In the genomic region with DNA sequence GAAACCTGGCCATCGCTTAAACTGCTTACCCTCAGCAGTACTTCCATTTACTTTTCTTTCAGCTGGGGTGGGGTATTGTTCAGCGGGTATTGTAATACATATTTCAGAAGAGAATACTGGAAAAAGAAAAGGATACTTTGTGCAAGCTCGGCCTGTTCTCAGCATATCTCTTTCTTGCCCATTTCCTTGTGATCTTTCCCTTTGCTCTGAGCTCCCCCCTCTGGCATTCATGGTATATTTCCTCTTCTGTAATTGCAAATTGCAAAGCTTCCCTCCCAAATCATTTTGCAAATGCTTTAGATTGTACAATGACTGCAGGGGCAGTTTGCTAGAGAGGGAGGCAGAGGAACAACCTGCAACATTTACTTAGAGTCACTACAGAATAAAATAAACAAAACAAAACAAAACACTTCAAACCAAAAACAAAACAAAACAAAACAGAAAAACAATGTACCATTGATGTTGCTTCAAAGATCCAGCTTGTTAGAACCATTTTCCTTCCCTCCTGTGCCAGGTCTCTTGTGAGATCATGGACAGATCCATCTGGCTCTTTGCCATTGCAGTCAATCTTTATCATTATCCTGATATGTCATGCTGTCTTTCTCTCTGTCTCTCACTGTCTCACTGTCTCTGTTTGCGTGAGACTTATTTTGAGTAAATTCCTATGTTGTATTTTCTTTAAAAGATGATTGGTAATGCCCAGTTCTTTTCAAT, we compare ENCODE assay signal across 12 mouse cellular contexts.
DNase-seq lines count a peak whose midpoint lies in the region; ATAC-seq and TF ChIP-seq lines count a peak whose summit lies in the region.
"Had no signal": no experiment of that assay in that cellular context is flagged by ENCODE, and none has a peak within 500 bp of the region (broad histone marks: within the 10 kb centered on the region; RNA-seq: fewer than 3 reads in every experiment).

No protein-coding gene starts in this region.

- H3K79me2 ChIP-seq in MEL (ENCODE audit: control insufficient read depth, insufficient read depth, low read length, poor library complexity) = no peaks in the 10 kb centered on the region

- no peak for ATAC-seq in hindbrain, embryonic 15.5 days (ENCODE audit: low FRiP score, low read depth)

- 0 out of 2 replicates have a peak, but pooled peaks cover 3% of the 10 kb centered on the region for H3K4me1 ChIP-seq in cerebellum, adult 2 months (ENCODE audit: control insufficient read depth, insufficient read depth, low read length)
- no peaks in the 10 kb centered on the region for H3K4me1 ChIP-seq in MEL (ENCODE audit: control insufficient read depth in 1 of 2, insufficient read depth in 2 of 2, low read length in 2 of 2)
- H3K4me1 ChIP-seq in hindbrain, embryonic 15.5 days (replicated peaks) = peaks cover 13% of the 10 kb centered on the region

- TF ChIP-seq CTCF in cerebellum, adult 2 months (IDR thresholded peaks at IDR 0.05; ENCODE audit: borderline replicate concordance, insufficient read depth, low read depth, low read length) = peak; percentile 49; the same call in 1 of the 2 replicates
- TF ChIP-seq CTCF in MEL (IDR thresholded peaks at IDR 0.05 in 2 of 3, conservative IDR thresholded peaks at IDR 0.05 in 1 of 3; ENCODE audit: control insufficient read depth in 1 of 3, insufficient read depth in 1 of 3, low read depth in 2 of 3, low read length in 3 of 3, poor library complexity in 1 of 3, severe bottlenecking in 1 of 3) = peak in 1 of 3 experiments; percentile 36; a peak in 2 of 6 replicates

- no peak for TF ChIP-seq EP300 in MEL (IDR thresholded peaks at IDR 0.05; ENCODE audit: low read depth in 1 of 2, low read length in 2 of 2)

- no peaks in the 10 kb centered on the region for H3K9me3 ChIP-seq in MEL (replicated peaks; ENCODE audit: insufficient read depth, low read length)
- H3K9me3 ChIP-seq in hindbrain, embryonic 15.5 days = no peaks in the 10 kb centered on the region
- H3K9me3 ChIP-seq: embryonic facial prominence, embryonic 13.5 days had no signal

- no peak overlapping the region for H3K4me2 ChIP-seq in hindbrain, embryonic 15.5 days
- H3K4me2 ChIP-seq: embryonic facial prominence, embryonic 13.5 days had no signal

- H3K9ac ChIP-seq in MEL (ENCODE audit: control insufficient read depth, low read depth, low read length, poor library complexity, severe bottlenecking) = no peak overlapping the region
- H3K9ac ChIP-seq in hindbrain, embryonic 15.5 days = no peak overlapping the region
- H3K9ac ChIP-seq: embryonic facial prominence, embryonic 13.5 days had no signal

- peak; percentile 47 for TF ChIP-seq RAD21 in MEL (IDR thresholded peaks at IDR 0.05; ENCODE audit: low read depth, low read length)

- no peaks in the 10 kb centered on the region for H3K27me3 ChIP-seq in cerebellum, adult 2 months (ENCODE audit: control insufficient read depth, insufficient read depth, low read length)
- no peaks in the 10 kb centered on the region for H3K27me3 ChIP-seq in MEL (ENCODE audit: control insufficient read depth in 1 of 2, insufficient read depth in 2 of 2, low read length in 2 of 2)
- H3K27me3 ChIP-seq in hindbrain, embryonic 15.5 days = no peaks in the 10 kb centered on the region
- H3K27me3 ChIP-seq: embryonic facial prominence, embryonic 13.5 days had no signal

- 69% methylated on average over 4 of the region's 4 CpGs for WGBS in cerebellum, adult 2 months
- WGBS in hindbrain, embryonic 15.5 days = 56% methylated on average over 4 of the region's 4 CpGs

- H3K27ac ChIP-seq in cerebellum, adult 2 months (ENCODE audit: insufficient read depth, low read length) = no peak overlapping the region
- H3K27ac ChIP-seq in MEL (ENCODE audit: control insufficient read depth, low read depth, low read length) = no peak overlapping the region
- 0 out of 2 replicates have a peak overlapping the region, but pooled peaks have one; percentile 34 for H3K27ac ChIP-seq in hindbrain, embryonic 15.5 days (replicated peaks)
- H3K27ac ChIP-seq: embryonic facial prominence, embryonic 13.5 days had no signal

- H3K4me3 ChIP-seq in cerebellum, adult 2 months (replicated peaks; ENCODE audit: insufficient read depth, low read depth, low read length) = no peak overlapping the region
- no peak overlapping the region for H3K4me3 ChIP-seq in MEL (ENCODE audit: control insufficient read depth in 1 of 2, insufficient read depth in 1 of 2, low read depth in 2 of 2, low read length in 2 of 2)
- H3K4me3 ChIP-seq in hindbrain, embryonic 15.5 days = no peak overlapping the region
- H3K4me3 ChIP-seq: embryonic facial prominence, embryonic 13.5 days had no signal

- peak in 1 of 2 experiments; percentile 18 for DNase-seq in cerebellum, adult 2 months
- DNase-seq in cerebellum, adult 9-11 months = no peak
- peak; percentile 14 for DNase-seq in kidney, postnatal 10 days
- DNase-seq in kidney, adult 9 months = no peak
- peak; percentile 20 for DNase-seq in MEL (ENCODE audit: low read depth, low spot score)
- no peak for DNase-seq in adrenal gland, postnatal 36 days
- DNase-seq in kidney, postnatal 25 days = no peak
- DNase-seq: B cell, adult 2 months; heart, adult 11 months; kidney, adult 8-10 months had no signal

- H3K36me3 ChIP-seq in MEL (ENCODE audit: control insufficient read depth in 1 of 2, insufficient read depth in 2 of 2, low read length in 2 of 2) = no peaks in the 10 kb centered on the region
- no peaks in the 10 kb centered on the region for H3K36me3 ChIP-seq in hindbrain, embryonic 15.5 days
- H3K36me3 ChIP-seq: embryonic facial prominence, embryonic 13.5 days had no signal

- TF ChIP-seq POLR2A in cerebellum, adult 2 months (IDR thresholded peaks at IDR 0.05; ENCODE audit: borderline replicate concordance, insufficient read depth, low read length) = no peak
- no peak for TF ChIP-seq POLR2A in MEL (IDR thresholded peaks at IDR 0.05; ENCODE audit: control insufficient read depth in 1 of 2, insufficient read depth in 1 of 2, low read depth in 1 of 2, low read length in 2 of 2, poor library complexity in 1 of 2)

TF ChIP-seq in MEL, 35 proteins besides CTCF, POLR2A, EP300 and RAD21:
- TF ChIP-seq KAT2A (conservative IDR thresholded peaks at IDR 0.05; ENCODE audit: low read depth, low read length) (no peak), MYC (IDR thresholded peaks at IDR 0.05; ENCODE audit: low read depth, low read length) (no peak), SMC3 (IDR thresholded peaks at IDR 0.05; ENCODE audit: low read depth, low read length) (peak; percentile 34), GATA1 (IDR thresholded peaks at IDR 0.05; ENCODE audit: low read depth, low read length) (no peak), NELFE (IDR thresholded peaks at IDR 0.05; ENCODE audit: low read depth, low read length) (no peak), TCF12 (IDR thresholded peaks at IDR 0.05; ENCODE audit: low read depth, low read length) (no peak), POLR2AphosphoS2 (IDR thresholded peaks at IDR 0.05; ENCODE audit: low read length) (no peak), USF2 (IDR thresholded peaks at IDR 0.05; ENCODE audit: borderline replicate concordance in 1 of 2, insufficient read depth in 1 of 2, low read depth in 1 of 2, low read length in 2 of 2) (no peak), ZC3H11A (IDR thresholded peaks at IDR 0.05; ENCODE audit: low read depth, low read length) (0 out of 2 replicates have a peak, but pooled peaks have one; percentile 5), HCFC1 (IDR thresholded peaks at IDR 0.05; ENCODE audit: low read depth, low read length) (no peak), MAX (IDR thresholded peaks at IDR 0.05; ENCODE audit: low read length) (no peak), MYB (IDR thresholded peaks at IDR 0.05; ENCODE audit: low read depth, low read length) (no peak), ZNF384 (IDR thresholded peaks at IDR 0.05; ENCODE audit: low read depth, low read length) (no peak), ZKSCAN1 (IDR thresholded peaks at IDR 0.05; ENCODE audit: low read depth, low read length) (no peak), MAZ (IDR thresholded peaks at IDR 0.05; ENCODE audit: low read depth, low read length) (no peak), MEF2A (IDR thresholded peaks at IDR 0.05; ENCODE audit: extremely low read depth, insufficient replicate concordance, low read depth, low read length, poor library complexity, severe bottlenecking) (no peak)

Comparison
In these comparisons a context has a peak if more than half of its experiments do, and no peak if none do; other contexts are left out.
1. DNase-seq: peak in kidney, postnatal 10 days (single experiment) and MEL (single experiment); none in cerebellum, adult 9-11 months (single experiment), kidney, adult 9 months (single experiment), adrenal gland, postnatal 36 days (0 of 2) and kidney, postnatal 25 days (0 of 2).